Mouse (Mus musculus) leukemia stem cell, adult 10-12 weeks (primary cell): ENCODE data around the gene Tmem177. TPM values are rescaled to one million over a fixed set of nuclear protein-coding genes. Genes with fewer than 3 reads are reported as not detected.

ENCODE experiments used
- polyA plus RNA-seq: library from polyadenylated mRNA; stranded (reverse); fragments of >175 nt; gene quantifications from 2 replicates; pipeline ENCODE4 v1.2.3, GENCODE M21; 2012; ENCODE audit warnings: low replicate concordance

The Tmem177 gene
- polyA plus RNA-seq: 0.18 and 0.75 TPM in 2 replicates

GRCm38 (mm10) chr1:119912953-119913814 is at the start of gene Tmem177:
TSS of gene Tmem177 (minus strand) at chr1:119913208.

Other genes starting within 250 kb of the Tmem177 start
- gene Ptpn4, start 75.6 kb downstream of the Tmem177 start, polyA plus RNA-seq: 8.5 and 9.4 TPM in 2 replicates
- not detected in 2 replicates for gene Cfap221, start 84.0 kb upstream of the Tmem177 start, polyA plus RNA-seq
- gene Sctr, start 93.7 kb upstream of the Tmem177 start, polyA plus RNA-seq: not detected in 2 replicates
- gene Tmem37, start 160.9 kb upstream of the Tmem177 start, polyA plus RNA-seq: 0.14 and 0.18 TPM in 2 replicates
- gene Dbi, start 207.9 kb upstream of the Tmem177 start, polyA plus RNA-seq: 0.96 and 3.4 TPM in 2 replicates
- gene 3110009E18Rik, start 208.0 kb upstream of the Tmem177 start, polyA plus RNA-seq: 0.41 and 0.75 TPM in 2 replicates